Mouse (Mus musculus): ENCODE measurements around the gene Dcx. TPM values are rescaled to one million over a fixed set of nuclear protein-coding genes. Genes with fewer than 3 reads are reported as not detected.
A peak's percentile ranks its signal among the peaks of the same experiment; 100 is the strongest.

The Dcx gene
- polyA plus RNA-seq, 1 experiment from 2014 or later: 15.4 TPM

- Histone ChIP-seq H3K9me3 (replicated peaks) (no peaks in the 10 kb centered on the region), H3K27ac (no peak overlapping the region), H3K27me3 (ENCODE audit: low read depth, poor library complexity, severe bottlenecking) (peaks cover 78% of the 10 kb centered on the region), H3K4me3 (no peak overlapping the region), H3K36me3 (no peaks in the 10 kb centered on the region), H3K4me1 (peaks cover 16% of the 10 kb centered on the region)
- 45% methylated on average over 4 of the region's 4 CpGs for WGBS
- DNase-seq (ENCODE audit: low spot score): no peak
These were observed 47.3 kb downstream of the Dcx start for GRCm38 (mm10) chrX:143885765-143886164.

- DNase-seq (ENCODE audit: low spot score): no peak
- 35% methylated on average over 3 of the region's 3 CpGs for WGBS
- Histone ChIP-seq H3K9me3 (replicated peaks) (no peaks in the 10 kb centered on the region), H3K27me3 (ENCODE audit: low read depth, poor library complexity, severe bottlenecking) (peaks cover 76% of the 10 kb centered on the region), H3K4me1 (peaks cover 16% of the 10 kb centered on the region), H3K27ac (no peak overlapping the region), H3K4me3 (no peak overlapping the region), H3K36me3 (no peaks in the 10 kb centered on the region)
These were observed 48.2 kb downstream of the Dcx start for GRCm38 (mm10) chrX:143884953-143885352.

GRCm38 (mm10) chrX:143884299-143884698, 48.8 kb downstream of the Dcx start:
- Histone ChIP-seq H3K36me3 (no peaks in the 10 kb centered on the region), H3K9me3 (replicated peaks) (no peaks in the 10 kb centered on the region), H3K27ac (no peak overlapping the region), H3K4me3 (no peak overlapping the region), H3K4me1 (peaks cover 16% of the 10 kb centered on the region), H3K27me3 (ENCODE audit: low read depth, poor library complexity, severe bottlenecking) (peaks cover 81% of the 10 kb centered on the region)
- 85% methylated on average over 6 of the region's 6 CpGs for WGBS
- DNase-seq (ENCODE audit: low spot score): no peak

- 83% methylated on average over 4 of the region's 4 CpGs for WGBS
- Histone ChIP-seq H3K4me1 (peaks cover 16% of the 10 kb centered on the region), H3K9me3 (replicated peaks) (no peaks in the 10 kb centered on the region), H3K27ac (no peak overlapping the region), H3K4me3 (no peak overlapping the region), H3K27me3 (ENCODE audit: low read depth, poor library complexity, severe bottlenecking) (peaks cover 74% of the 10 kb centered on the region), H3K36me3 (no peaks in the 10 kb centered on the region)
- no peak for DNase-seq (ENCODE audit: low spot score)
These were observed 51.2 kb downstream of the Dcx start for GRCm38 (mm10) chrX:143881806-143882468.

- H3K36me3 ChIP-seq: 0 out of 2 replicates have a peak, but pooled peaks cover 3% of the 10 kb centered on the region
- H3K4me1 ChIP-seq: no peaks in the 10 kb centered on the region
- H3K27ac ChIP-seq: no peak overlapping the region
- no peaks in the 10 kb centered on the region for H3K9me3 ChIP-seq (replicated peaks)
- H3K27me3 ChIP-seq (ENCODE audit: low read depth, poor library complexity, severe bottlenecking): peaks cover 67% of the 10 kb centered on the region
- no peak for DNase-seq (ENCODE audit: low spot score)
- H3K4me3 ChIP-seq: no peak overlapping the region
- 89% methylated on average over 3 of the region's 3 CpGs for WGBS
These were observed 53.5 kb downstream of the Dcx start for GRCm38 (mm10) chrX:143879631-143880030.

- DNase-seq (ENCODE audit: low spot score): no peak
- Histone ChIP-seq H3K9me3 (replicated peaks) (no peaks in the 10 kb centered on the region), H3K4me1 (no peaks in the 10 kb centered on the region), H3K4me3 (no peak overlapping the region), H3K27ac (no peak overlapping the region), H3K36me3 (no peaks in the 10 kb centered on the region), H3K27me3 (ENCODE audit: low read depth, poor library complexity, severe bottlenecking) (peaks cover 84% of the 10 kb centered on the region)
- whole genome bisulfite sequencing: 89% methylated on average over 5 of the region's 5 CpGs
These were observed 65.9 kb downstream of the Dcx start for GRCm38 (mm10) chrX:143867129-143867664.

GRCm38 (mm10) chrX:143851351-143851750, 81.8 kb downstream of the Dcx start:
- Histone ChIP-seq H3K4me3 (no peak overlapping the region), H3K9me3 (replicated peaks) (no peaks in the 10 kb centered on the region), H3K27ac (peak overlapping the region; percentile 72), H3K27me3 (ENCODE audit: low read depth, poor library complexity, severe bottlenecking) (peaks cover 86% of the 10 kb centered on the region), H3K4me1 (peaks cover 15% of the 10 kb centered on the region; the same call in 1 of the 2 replicates), H3K36me3 (no peaks in the 10 kb centered on the region)
- 40% methylated on average over 3 of the region's 3 CpGs for WGBS
- peak; percentile 44 for DNase-seq (ENCODE audit: low spot score)

- H3K9me3 ChIP-seq (replicated peaks): no peaks in the 10 kb centered on the region
- no peak for DNase-seq (ENCODE audit: low spot score)
- peaks cover 87% of the 10 kb centered on the region for H3K27me3 ChIP-seq (ENCODE audit: low read depth, poor library complexity, severe bottlenecking)
- WGBS: 86% methylated on average over 3 of the region's 3 CpGs
- no peaks in the 10 kb centered on the region for H3K36me3 ChIP-seq
- no peak overlapping the region for H3K4me3 ChIP-seq
- peaks cover 15% of the 10 kb centered on the region; the same call in 1 of the 2 replicates for H3K4me1 ChIP-seq
- peak overlapping the region; percentile 72 for H3K27ac ChIP-seq
These were observed 83.1 kb downstream of the Dcx start for GRCm38 (mm10) chrX:143849969-143850368.

GRCm38 (mm10) chrX:143846637-143847036, 86.5 kb downstream of the Dcx start:
- no peaks in the 10 kb centered on the region for H3K36me3 ChIP-seq
- H3K9me3 ChIP-seq (replicated peaks): no peaks in the 10 kb centered on the region
- WGBS: 64% methylated on average over 3 of the region's 3 CpGs
- peaks cover 67% of the 10 kb centered on the region for H3K27me3 ChIP-seq (ENCODE audit: low read depth, poor library complexity, severe bottlenecking)
- no peak overlapping the region for H3K27ac ChIP-seq
- H3K4me1 ChIP-seq: peaks cover 8% of the 10 kb centered on the region; the same call in 1 of the 2 replicates
- no peak for DNase-seq (ENCODE audit: low spot score)
- no peak overlapping the region for H3K4me3 ChIP-seq

GRCm38 (mm10) chrX:143827212-143827611, 105.9 kb downstream of the Dcx start, which contains the start of gene Capn6:
Gene Capn6, minus strand, starts transcription at chrX:143827414.
- 17% methylated on average over 4 of the region's 4 CpGs for WGBS
- Histone ChIP-seq H3K27me3 (ENCODE audit: low read depth, poor library complexity, severe bottlenecking) (peaks cover 85% of the 10 kb centered on the region), H3K4me3 (peak within 1 kb of the TSS; percentile 55), H3K27ac (peak within 1 kb of the TSS; percentile 86), H3K9me3 (replicated peaks) (no peaks in the 10 kb centered on the region), H3K36me3 (no peaks in the 10 kb centered on the region), H3K4me1 (peaks cover 22% of the 10 kb centered on the region)
- DNase-seq (ENCODE audit: low spot score): peak; percentile 70

GRCm38 (mm10) chrX:143826521-143826920, 106.6 kb downstream of the Dcx start:
- Histone ChIP-seq H3K27me3 (ENCODE audit: low read depth, poor library complexity, severe bottlenecking) (peaks cover 84% of the 10 kb centered on the region), H3K4me1 (peaks cover 23% of the 10 kb centered on the region), H3K36me3 (no peaks in the 10 kb centered on the region), H3K27ac (peak overlapping the region; percentile 86), H3K4me3 (peak overlapping the region; percentile 55), H3K9me3 (replicated peaks) (no peaks in the 10 kb centered on the region)
- 36% methylated on average over 4 of the region's 4 CpGs for WGBS
- DNase-seq (ENCODE audit: low spot score): peak; percentile 40

GRCm38 (mm10) chrX:143818961-143819360, 114.2 kb downstream of the Dcx start:
- Histone ChIP-seq H3K4me1 (peaks cover 11% of the 10 kb centered on the region), H3K4me3 (no peak overlapping the region), H3K27ac (no peak overlapping the region), H3K27me3 (ENCODE audit: low read depth, poor library complexity, severe bottlenecking) (peaks cover 54% of the 10 kb centered on the region), H3K9me3 (replicated peaks) (no peaks in the 10 kb centered on the region), H3K36me3 (peaks cover 55% of the 10 kb centered on the region)
- no peak for DNase-seq (ENCODE audit: low spot score)
- 91% methylated on average over 2 of the region's 2 CpGs for WGBS

GRCm38 (mm10) chrX:143815948-143816347, 117.2 kb downstream of the Dcx start:
- Histone ChIP-seq H3K9me3 (replicated peaks) (no peaks in the 10 kb centered on the region), H3K27me3 (ENCODE audit: low read depth, poor library complexity, severe bottlenecking) (peaks cover 38% of the 10 kb centered on the region), H3K4me3 (no peak overlapping the region), H3K27ac (no peak overlapping the region), H3K36me3 (peaks cover 79% of the 10 kb centered on the region), H3K4me1 (no peaks in the 10 kb centered on the region)
- DNase-seq (ENCODE audit: low spot score): no peak
- whole genome bisulfite sequencing: 79% methylated on average over 1 of the region's 1 CpGs

All from limb, embryonic 10.5 days (tissue).